Mouse (Mus musculus): ENCODE measurements at regions not wholly inside any gene's neighbourhood (a gene's known extent, or its start where the extent isn't known, plus 50 kb on each side); places are given as distances from the start of the nearest gene placed in this dataset.
A peak's percentile ranks its signal among the peaks of the same experiment; 100 is the strongest.

GRCm38 (mm10) chr7:40214395-40214794, 683.7 kb upstream of the Vstm2b start:
- DNase-seq (ENCODE audit: low spot score, missing footprints), result no peak
- Histone ChIP-seq H3K9ac (ENCODE audit: low read length) (no peak overlapping the region), H3K27me3 (ENCODE audit: control insufficient read depth, insufficient read depth, low read length) (no peaks in the 10 kb centered on the region), H3K4me1 (ENCODE audit: control insufficient read depth, insufficient read depth, low read length) (no peaks in the 10 kb centered on the region), H3K4me2 (no peak overlapping the region), H3K27ac (ENCODE audit: low read depth, low read length) (no peak overlapping the region), H3K4me3 (ENCODE audit: low read depth, low read length) (no peak overlapping the region), H3K9me3 (ENCODE audit: control insufficient read depth, low read length) (no peaks in the 10 kb centered on the region), H3K36me3 (ENCODE audit: control insufficient read depth, insufficient read depth, low read length) (no peaks in the 10 kb centered on the region)
- ATAC-seq (ENCODE audit: low FRiP score), result no peak
- WGBS, result 47% methylated on average over 4 of the region's 4 CpGs

GRCm38 (mm10) chr7:40215271-40215670, 682.9 kb upstream of the Vstm2b start:
- no peak overlapping the region for H3K27ac ChIP-seq (ENCODE audit: low read depth, low read length)
- H3K9ac ChIP-seq (ENCODE audit: low read length), result no peak overlapping the region
- no peak for ATAC-seq (ENCODE audit: low FRiP score)
- WGBS, result 92% methylated on average over 2 of the region's 2 CpGs
- no peak overlapping the region for H3K4me3 ChIP-seq (ENCODE audit: low read depth, low read length)
- H3K9me3 ChIP-seq (ENCODE audit: control insufficient read depth, low read length), result no peaks in the 10 kb centered on the region
- no peak overlapping the region for H3K4me2 ChIP-seq
- no peaks in the 10 kb centered on the region for H3K27me3 ChIP-seq (ENCODE audit: control insufficient read depth, insufficient read depth, low read length)
- DNase-seq (ENCODE audit: low spot score, missing footprints), result no peak
- no peaks in the 10 kb centered on the region for H3K4me1 ChIP-seq (ENCODE audit: control insufficient read depth, insufficient read depth, low read length)
- H3K36me3 ChIP-seq (ENCODE audit: control insufficient read depth, insufficient read depth, low read length), result no peaks in the 10 kb centered on the region

GRCm38 (mm10) chr7:40220549-40220948, 677.6 kb upstream of the Vstm2b start:
- no peaks in the 10 kb centered on the region for H3K27me3 ChIP-seq (ENCODE audit: control insufficient read depth, insufficient read depth, low read length)
- DNase-seq (ENCODE audit: low spot score, missing footprints) (no peak), ATAC-seq (ENCODE audit: low FRiP score) (no peak)
- no peak overlapping the region for H3K4me3 ChIP-seq (ENCODE audit: low read depth, low read length)
- H3K9me3 ChIP-seq (ENCODE audit: control insufficient read depth, low read length), result no peaks in the 10 kb centered on the region
- H3K9ac ChIP-seq (ENCODE audit: low read length), result no peak overlapping the region
- no peaks in the 10 kb centered on the region for H3K36me3 ChIP-seq (ENCODE audit: control insufficient read depth, insufficient read depth, low read length)
- no peaks in the 10 kb centered on the region for H3K4me1 ChIP-seq (ENCODE audit: control insufficient read depth, insufficient read depth, low read length)
- 85% methylated on average over 4 of the region's 4 CpGs for WGBS
- H3K27ac ChIP-seq (ENCODE audit: low read depth, low read length), result no peak overlapping the region
- no peak overlapping the region for H3K4me2 ChIP-seq

- WGBS, result 96% methylated on average over 8 of the region's 8 CpGs
These were observed 652.9 kb upstream of the Vstm2b start for GRCm38 (mm10) chr7:40245188-40245587.

GRCm38 (mm10) chr7:40248521-40248920, 649.6 kb upstream of the Vstm2b start:
- 93% methylated on average over 2 of the region's 2 CpGs for WGBS
- ATAC-seq (ENCODE audit: low FRiP score), result no peak
- Histone ChIP-seq H3K4me3 (ENCODE audit: low read depth, low read length) (no peak overlapping the region), H3K9me3 (ENCODE audit: control insufficient read depth, low read length) (no peaks in the 10 kb centered on the region), H3K4me1 (ENCODE audit: control insufficient read depth, insufficient read depth, low read length) (no peaks in the 10 kb centered on the region), H3K36me3 (ENCODE audit: control insufficient read depth, insufficient read depth, low read length) (no peaks in the 10 kb centered on the region), H3K27ac (ENCODE audit: low read depth, low read length) (no peak overlapping the region), H3K9ac (ENCODE audit: low read length) (no peak overlapping the region), H3K4me2 (no peak overlapping the region), H3K27me3 (ENCODE audit: control insufficient read depth, insufficient read depth, low read length) (no peaks in the 10 kb centered on the region)
- no peak for DNase-seq (ENCODE audit: low spot score, missing footprints)

More at GRCm38 (mm10) chr7:40245188-40245587, 652.9 kb upstream of the Vstm2b start:
- H3K4me1 ChIP-seq (ENCODE audit: control insufficient read depth, insufficient read depth, low read length), result no peaks in the 10 kb centered on the region
- H3K9ac ChIP-seq (ENCODE audit: low read length), result no peak overlapping the region
- DNase-seq (ENCODE audit: low spot score, missing footprints), result no peak
- no peak for ATAC-seq (ENCODE audit: low FRiP score)
- no peaks in the 10 kb centered on the region for H3K9me3 ChIP-seq (ENCODE audit: control insufficient read depth, low read length)
- no peaks in the 10 kb centered on the region for H3K27me3 ChIP-seq (ENCODE audit: control insufficient read depth, insufficient read depth, low read length)
- no peak overlapping the region for H3K27ac ChIP-seq (ENCODE audit: low read depth, low read length)
- no peaks in the 10 kb centered on the region for H3K36me3 ChIP-seq (ENCODE audit: control insufficient read depth, insufficient read depth, low read length)
- no peak overlapping the region for H3K4me3 ChIP-seq (ENCODE audit: low read depth, low read length)
- no peak overlapping the region for H3K4me2 ChIP-seq

- no peaks in the 10 kb centered on the region for H3K36me3 ChIP-seq (ENCODE audit: control insufficient read depth, insufficient read depth, low read length)
- no peaks in the 10 kb centered on the region for H3K27me3 ChIP-seq (ENCODE audit: control insufficient read depth, insufficient read depth, low read length)
- no peak overlapping the region for H3K4me2 ChIP-seq
- ATAC-seq (ENCODE audit: low FRiP score), result no peak
- no peak overlapping the region for H3K27ac ChIP-seq (ENCODE audit: low read depth, low read length)
- H3K4me1 ChIP-seq (ENCODE audit: control insufficient read depth, insufficient read depth, low read length), result no peaks in the 10 kb centered on the region
- no peak overlapping the region for H3K4me3 ChIP-seq (ENCODE audit: low read depth, low read length)
- no peaks in the 10 kb centered on the region for H3K9me3 ChIP-seq (ENCODE audit: control insufficient read depth, low read length)
- H3K9ac ChIP-seq (ENCODE audit: low read length), result no peak overlapping the region
- 81% methylated on average over 2 of the region's 2 CpGs for WGBS
- no peak for DNase-seq (ENCODE audit: low spot score, missing footprints)
These were observed 644.6 kb upstream of the Vstm2b start for GRCm38 (mm10) chr7:40253486-40253885.

- DNase-seq (ENCODE audit: low spot score, missing footprints) (no peak), ATAC-seq (ENCODE audit: low FRiP score) (no peak)
- Histone ChIP-seq H3K9me3 (ENCODE audit: control insufficient read depth, low read length) (no peaks in the 10 kb centered on the region), H3K4me1 (ENCODE audit: control insufficient read depth, insufficient read depth, low read length) (no peaks in the 10 kb centered on the region), H3K4me2 (no peak overlapping the region), H3K36me3 (ENCODE audit: control insufficient read depth, insufficient read depth, low read length) (no peaks in the 10 kb centered on the region), H3K27me3 (ENCODE audit: control insufficient read depth, insufficient read depth, low read length) (no peaks in the 10 kb centered on the region; the same call in 1 of the 2 replicates), H3K9ac (ENCODE audit: low read length) (no peak overlapping the region), H3K4me3 (ENCODE audit: low read depth, low read length) (no peak overlapping the region), H3K27ac (ENCODE audit: low read depth, low read length) (no peak overlapping the region)
- 71% methylated on average over 1 of the region's 1 CpGs for WGBS
These were observed 640.3 kb upstream of the Vstm2b start for GRCm38 (mm10) chr7:40257733-40258376.

- ATAC-seq (ENCODE audit: low FRiP score) (no peak), DNase-seq (ENCODE audit: low spot score, missing footprints) (no peak)
- no peaks in the 10 kb centered on the region for H3K36me3 ChIP-seq (ENCODE audit: control insufficient read depth, insufficient read depth, low read length)
- 67% methylated on average over 6 of the region's 6 CpGs for WGBS
- H3K9me3 ChIP-seq (ENCODE audit: control insufficient read depth, low read length), result no peaks in the 10 kb centered on the region
- no peaks in the 10 kb centered on the region for H3K4me1 ChIP-seq (ENCODE audit: control insufficient read depth, insufficient read depth, low read length)
- no peak overlapping the region for H3K4me2 ChIP-seq
- no peak overlapping the region for H3K27ac ChIP-seq (ENCODE audit: low read depth, low read length)
- no peaks in the 10 kb centered on the region; the same call in 1 of the 2 replicates for H3K27me3 ChIP-seq (ENCODE audit: control insufficient read depth, insufficient read depth, low read length)
- H3K4me3 ChIP-seq (ENCODE audit: low read depth, low read length), result no peak overlapping the region
- no peak overlapping the region for H3K9ac ChIP-seq (ENCODE audit: low read length)
These were observed 639.8 kb upstream of the Vstm2b start for GRCm38 (mm10) chr7:40258377-40258739.

GRCm38 (mm10) chr7:40273459-40274072, 624.6 kb upstream of the Vstm2b start:
- H3K27me3 ChIP-seq (ENCODE audit: control insufficient read depth, insufficient read depth, low read length), result no peaks in the 10 kb centered on the region; the same call in 1 of the 2 replicates
- 24% methylated on average over 2 of the region's 2 CpGs for WGBS
- no peak overlapping the region for H3K9ac ChIP-seq (ENCODE audit: low read length)
- H3K4me2 ChIP-seq, result no peak overlapping the region
- ATAC-seq (ENCODE audit: low FRiP score) (0 out of 2 replicates have a peak, but pooled peaks have one; percentile 8), DNase-seq (ENCODE audit: low spot score, missing footprints) (peak; percentile 92)
- no peaks in the 10 kb centered on the region for H3K36me3 ChIP-seq (ENCODE audit: control insufficient read depth, insufficient read depth, low read length)
- H3K9me3 ChIP-seq (ENCODE audit: control insufficient read depth, low read length), result no peaks in the 10 kb centered on the region
- H3K4me3 ChIP-seq (ENCODE audit: low read depth, low read length), result no peak overlapping the region
- H3K4me1 ChIP-seq (ENCODE audit: control insufficient read depth, insufficient read depth, low read length), result peaks cover 13% of the 10 kb centered on the region
- no peak overlapping the region for H3K27ac ChIP-seq (ENCODE audit: low read depth, low read length)
